Mouse (Mus musculus): ENCODE measurements around the gene Adam6b.
"Not testable (repeated sequence)": the region's sequence is repeated elsewhere in the genome, so short reads cannot be mapped to it uniquely, and the experiment has no call there.

Adam6b gene

DNA sequence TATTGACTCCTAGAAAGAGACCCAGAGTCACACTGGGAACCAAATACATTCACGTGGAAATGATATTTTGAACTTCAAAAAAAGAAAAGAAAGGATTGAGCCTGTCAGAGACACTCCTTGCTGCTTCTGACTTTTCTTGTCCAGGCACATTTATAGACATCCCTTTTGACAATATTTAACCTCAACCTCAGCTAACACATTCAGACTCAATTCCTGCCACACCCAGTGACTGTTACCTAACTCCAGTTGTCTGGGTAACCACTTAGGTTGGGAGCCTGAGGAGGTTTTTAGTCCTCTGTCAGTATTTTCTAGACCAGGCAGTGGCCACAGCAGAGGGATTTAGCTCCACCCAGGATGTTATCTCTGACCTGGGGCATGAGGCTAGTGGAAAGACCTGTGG, at the start of gene Adam6b:
Gene Adam6b, plus strand, starts transcription at position 301 of the 400 bp plus-strand sequence.
- DNase-seq: not testable (repeated sequence)

- peak; percentile 52 for DNase-seq
These were observed 43.2 kb upstream of the Adam6b start for GRCm38 (mm10) chr12:113446061-113446460.

- no peak for DNase-seq
These were observed 13.1 kb upstream of the Adam6b start for GRCm38 (mm10) chr12:113476164-113476563.

DNA sequence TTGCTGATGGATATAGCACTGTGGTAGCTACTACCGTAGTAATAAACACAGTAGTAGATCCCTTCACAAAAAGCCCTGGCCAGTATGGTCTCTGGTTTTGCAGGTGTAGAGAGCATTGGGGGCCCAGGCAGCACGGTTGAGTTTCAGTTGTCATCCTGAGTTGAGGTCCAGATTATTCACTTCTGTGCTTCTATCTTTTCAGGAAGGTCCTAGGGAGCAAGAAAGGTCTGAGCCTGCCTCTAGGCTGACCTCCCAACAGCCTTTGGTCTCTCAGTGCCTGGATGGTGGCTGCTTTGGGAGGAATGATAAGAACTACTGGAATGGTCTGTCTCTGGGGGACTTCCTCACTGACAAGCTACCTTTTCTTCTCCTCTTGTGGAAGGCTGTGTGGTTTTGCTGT, 7.2 kb upstream of the Adam6b start:
- no peak for DNase-seq

GRCm38 (mm10) chr12:113482661-113483389, 6.5 kb upstream of the Adam6b start:
- DNase-seq: no peak

GRCm38 (mm10) chr12:113483492-113484162, 5.7 kb upstream of the Adam6b start:
- DNase-seq: no peak

GRCm38 (mm10) chr12:113484971-113485485, 4.3 kb upstream of the Adam6b start:
- DNase-seq: peak; percentile 52

DNA sequence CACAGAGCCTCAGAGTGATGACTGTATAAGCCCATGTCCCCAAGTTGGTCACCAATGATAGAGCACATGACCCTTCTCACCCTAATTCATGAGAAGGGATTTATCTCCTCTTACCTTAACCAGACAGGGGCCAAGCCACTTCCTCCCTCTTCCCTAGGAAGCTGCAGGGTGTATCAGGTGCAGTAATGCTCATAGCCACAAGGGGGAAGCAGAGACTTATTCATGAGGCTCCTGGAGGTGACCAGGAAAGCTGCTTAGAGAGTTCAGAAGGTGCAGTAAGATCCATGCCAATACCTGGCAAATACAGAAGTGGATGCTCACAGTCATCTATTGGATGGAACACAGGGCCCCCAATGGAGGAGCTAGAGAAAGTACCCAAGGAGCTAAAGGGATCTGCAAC, 1.6 kb upstream of the Adam6b start:
- peak; percentile 88 for DNase-seq

DNA sequence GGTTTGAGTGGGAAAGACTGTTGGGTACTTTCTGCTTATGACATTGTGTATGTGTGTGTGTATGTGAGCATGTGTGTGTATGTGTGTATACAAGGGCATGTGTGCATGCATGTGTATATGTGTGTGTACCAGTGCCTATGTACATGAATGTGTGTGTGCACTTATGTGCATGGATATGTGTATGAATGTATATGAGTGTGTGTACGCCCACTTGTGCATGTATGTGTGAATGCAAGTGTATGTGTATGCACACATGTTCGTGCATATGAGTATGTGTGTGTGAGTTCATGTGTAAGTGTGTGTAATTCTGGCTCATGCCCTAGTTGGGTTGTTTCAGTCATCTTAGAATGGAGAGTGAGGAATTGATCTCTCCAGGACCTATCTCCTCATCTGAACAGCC, 36.6 kb downstream of the Adam6b start:
- DNase-seq: no peak

Measured in thymus, postnatal 14 days (tissue).